Mouse (Mus musculus): ENCODE results near the gene Rab3gap1. TPM values are rescaled to one million over a fixed set of nuclear protein-coding genes. Genes with fewer than 3 reads are reported as not detected.
"Not testable (repeated sequence)": the region's sequence is repeated elsewhere in the genome, so short reads cannot be mapped to it uniquely, and the experiment has no call there.

The Rab3gap1 gene
- total RNA-seq, 2 experiments from 2014 or later = 65.4 to 67.9 TPM

DNA sequence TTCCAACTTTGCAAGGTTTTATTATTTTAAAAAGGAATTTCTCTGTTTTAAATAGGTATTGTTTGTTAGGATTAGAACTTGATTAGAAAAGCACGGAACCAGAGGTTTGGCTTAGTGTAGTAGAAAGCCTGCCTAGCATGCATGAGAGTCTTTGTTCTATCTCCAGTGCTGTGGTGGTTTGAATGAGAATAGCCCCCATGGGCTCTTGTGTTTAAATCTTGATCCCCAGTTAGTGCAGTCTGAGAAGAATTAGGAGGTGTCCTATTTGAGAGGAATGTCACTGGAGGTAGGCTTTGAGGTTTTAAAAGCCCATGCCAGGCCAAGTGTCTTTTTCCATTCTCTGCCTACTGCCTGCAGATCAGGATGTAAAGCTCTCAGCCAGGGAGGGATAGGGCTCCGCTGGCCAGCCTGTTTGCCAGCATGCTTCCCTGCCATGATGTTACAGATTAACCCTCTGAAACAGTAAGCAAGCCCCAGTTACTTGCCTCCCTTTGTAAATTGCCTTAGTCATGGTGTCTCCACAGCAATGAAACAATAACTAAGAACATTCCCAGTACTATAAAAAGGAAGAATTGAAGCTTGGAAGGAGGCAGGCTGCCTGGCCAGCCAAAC lies 36.3 kb downstream of the Rab3gap1 start:
- intact Hi-C loops (cut with DNase I) = no loop called here

GRCm38 (mm10) chr1:127913116-127913515 lies 44.5 kb downstream of the Rab3gap1 start:
- intact Hi-C loops (cut with DNase I) = loop anchor here (10.0 kb wide), 1 partner anchor 418 kb away; no protein-coding TSS in a partner anchor
- DNase-seq (ENCODE audit: low spot score in 2 of 2) = no peak

More for the DNA sequence above, 36.3 kb downstream of the Rab3gap1 start:
- DNase-seq (ENCODE audit: low spot score in 2 of 2) = no peak

DNA sequence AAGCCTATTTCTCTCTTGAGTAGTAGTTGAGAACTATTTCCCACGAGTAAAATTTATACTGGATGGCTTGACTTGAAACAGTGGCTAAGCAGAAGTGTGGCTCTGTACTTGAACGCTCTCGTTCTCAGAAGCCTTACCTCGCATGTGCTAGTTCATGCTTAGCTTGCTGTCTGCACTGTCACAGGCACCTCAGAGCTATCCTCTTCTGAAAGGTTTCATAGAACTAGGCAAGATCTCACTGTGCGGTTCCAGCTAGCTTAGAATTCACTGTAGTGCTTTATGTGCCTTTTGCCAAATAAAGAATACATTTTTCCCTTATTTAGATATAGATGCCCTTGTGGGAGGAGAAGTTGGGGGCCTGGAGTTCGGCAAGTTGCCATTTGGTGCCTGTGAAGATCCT lies 46.7 kb downstream of the Rab3gap1 start:
- intact Hi-C loops (cut with DNase I) = loop anchor here (10.0 kb wide), 1 partner anchor 421 kb away; no protein-coding TSS in a partner anchor

DNA sequence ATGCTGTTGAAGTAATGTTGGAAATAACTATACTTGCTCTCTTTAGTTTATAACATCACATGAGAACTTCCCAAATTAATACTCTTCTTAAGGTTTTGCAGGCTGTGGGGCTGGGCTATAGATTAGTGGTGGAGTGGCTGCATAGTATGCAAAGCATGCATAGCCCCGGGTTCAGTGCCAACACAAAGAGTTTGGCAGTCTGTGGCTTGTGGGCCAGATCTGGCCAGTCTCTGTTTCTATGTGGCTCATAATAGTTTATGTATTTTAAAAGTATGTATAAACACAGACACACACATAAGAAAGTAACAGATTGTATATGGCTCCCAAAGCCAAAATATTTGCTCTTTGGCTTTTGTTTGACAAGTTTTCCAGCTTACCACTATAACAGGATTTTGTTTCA lies 47.2 kb downstream of the Rab3gap1 start:
- DNase-seq (ENCODE audit: low spot score in 2 of 2) = no peak
- intact Hi-C loops (cut with DNase I) = loop anchor here (10.0 kb wide), 1 partner anchor 421 kb away; no protein-coding TSS in a partner anchor

More for the DNA sequence above, 46.7 kb downstream of the Rab3gap1 start:
- DNase-seq (ENCODE audit: low spot score in 2 of 2) = no peak

DNA sequence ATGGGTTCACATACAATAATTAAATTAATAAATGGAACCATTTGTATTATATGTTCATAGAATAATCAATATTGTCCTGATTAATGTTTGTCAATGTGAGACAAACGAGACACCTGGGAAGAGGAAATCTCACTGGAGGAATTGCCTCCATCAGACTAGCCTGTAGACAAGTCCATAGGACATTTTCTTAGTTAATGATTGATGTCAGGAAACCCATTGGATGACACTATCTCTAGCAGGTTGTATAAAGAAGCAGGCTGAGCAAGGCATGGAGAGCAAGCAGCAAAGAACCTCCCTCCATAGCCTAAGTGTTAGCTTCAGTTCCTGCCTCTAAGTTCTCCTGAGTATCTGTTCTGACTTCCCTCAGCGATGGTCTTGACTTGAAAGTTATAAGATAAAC lies 64.8 kb downstream of the Rab3gap1 start:
- intact Hi-C loops (cut with DNase I) = no loop called here
- no peak for DNase-seq (ENCODE audit: low spot score in 2 of 2)

DNA sequence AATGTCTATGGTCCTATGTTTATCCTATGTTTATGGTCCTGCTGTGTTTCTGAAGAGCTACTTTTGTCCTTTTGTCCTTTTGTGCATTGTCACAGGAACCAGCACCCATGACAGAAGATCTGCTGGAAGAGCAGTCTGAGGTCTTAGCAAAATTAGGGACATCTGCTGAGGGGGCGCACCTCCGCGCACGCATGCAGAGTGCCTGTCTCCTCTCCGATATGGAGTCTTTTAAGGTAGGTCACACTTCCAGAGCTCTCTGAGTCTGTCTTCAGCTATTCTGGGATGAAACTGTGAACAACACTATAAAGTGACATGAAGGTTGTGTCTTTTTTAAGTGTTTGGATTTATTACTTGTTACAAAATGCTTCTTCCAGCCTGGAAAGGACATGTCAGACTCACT lies 65.7 kb downstream of the Rab3gap1 start:
- intact Hi-C loops (cut with DNase I) = no loop called here
- DNase-seq (ENCODE audit: low spot score in 2 of 2) = peak; percentile 58 to 63

- no peak for DNase-seq (ENCODE audit: low spot score in 2 of 2)
- intact Hi-C loops (cut with DNase I) = no loop called here
Measured at GRCm38 (mm10) chr1:127937277-127937676, 68.7 kb downstream of the Rab3gap1 start.

DNA sequence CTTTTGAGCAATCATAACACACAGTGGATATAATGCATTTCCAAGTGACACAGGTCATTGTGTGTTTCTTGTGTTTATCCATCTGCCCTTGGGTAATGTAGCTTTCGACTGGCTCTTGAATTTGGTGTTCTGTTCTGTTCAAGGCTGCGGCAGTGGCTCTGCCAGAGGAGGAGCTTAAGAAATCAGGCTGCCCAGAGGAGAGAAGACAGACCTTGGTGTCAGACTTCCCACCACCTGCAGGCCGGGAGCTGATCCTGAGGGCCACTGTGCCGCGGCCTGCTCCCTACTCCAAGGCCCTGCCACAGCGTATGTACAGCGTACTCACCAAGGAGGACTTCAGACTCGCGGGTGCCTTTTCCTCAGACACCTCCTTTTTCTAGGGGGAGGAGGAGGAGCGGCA lies 73.7 kb downstream of the Rab3gap1 start:
- intact Hi-C loops (cut with DNase I) = no loop called here
- DNase-seq (ENCODE audit: low spot score in 2 of 2) = no peak

DNA sequence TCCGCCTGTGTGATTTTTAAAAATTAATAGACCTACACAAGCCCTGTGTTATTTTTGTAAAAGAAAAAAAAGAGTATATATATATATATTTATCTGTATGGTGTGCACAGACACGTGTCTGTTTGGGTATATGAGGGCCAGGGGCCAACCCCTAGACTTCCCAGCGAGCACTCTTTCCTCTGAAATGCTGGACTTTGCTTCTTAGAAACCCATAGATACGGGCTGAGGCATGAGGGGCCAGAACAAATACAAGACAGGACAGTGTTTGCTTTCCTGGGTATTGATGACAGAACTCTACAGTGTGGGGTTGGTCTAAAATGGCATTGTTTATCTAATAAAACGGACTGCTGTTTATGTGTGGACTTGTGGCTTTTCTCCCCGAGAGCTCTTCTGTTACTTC lies 74.9 kb downstream of the Rab3gap1 start:
- intact Hi-C loops (cut with DNase I) = no loop called here
- no peak for DNase-seq (ENCODE audit: low spot score in 2 of 2)

- no peak for DNase-seq (ENCODE audit: low spot score in 2 of 2)
- intact Hi-C loops (cut with DNase I) = loop anchor here (5.0 kb wide), 3 partner anchors 71 to 191 kb away; no protein-coding TSS in a partner anchor
Measured at GRCm38 (mm10) chr1:127945696-127946575, 77.4 kb downstream of the Rab3gap1 start.

DNA sequence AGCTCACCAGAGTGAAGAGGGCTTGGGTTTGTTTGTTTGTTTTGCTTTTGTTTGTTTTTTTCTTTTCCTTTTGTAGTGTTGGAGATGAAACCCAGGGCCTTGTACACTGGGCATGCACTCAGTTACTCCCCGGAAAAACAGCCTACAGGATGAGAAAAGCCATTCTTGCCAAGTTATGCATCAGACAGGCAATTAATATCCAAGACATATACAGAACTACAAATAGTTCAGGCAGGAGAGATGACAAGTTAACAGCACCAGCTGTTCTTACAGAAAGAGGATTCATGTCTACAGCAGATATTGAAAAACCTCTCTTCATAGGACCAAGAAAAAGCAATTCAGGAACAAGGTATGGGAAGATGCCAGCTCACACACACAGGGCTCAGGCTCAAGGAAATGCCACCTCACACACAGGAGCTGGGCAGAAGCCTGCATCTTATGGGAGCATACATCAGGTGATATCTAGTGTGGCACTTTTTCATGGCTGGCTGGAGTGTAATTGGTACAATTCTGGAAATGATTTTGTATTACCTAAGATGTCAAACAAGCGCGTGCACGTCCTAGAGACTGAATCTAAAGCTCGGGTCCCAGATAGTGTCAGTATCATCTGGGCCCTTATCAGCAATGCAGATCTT lies 78.2 kb downstream of the Rab3gap1 start:
- DNase-seq (ENCODE audit: low spot score in 2 of 2) = no peak
- intact Hi-C loops (cut with DNase I) = loop anchor here (5.0 kb wide), 3 partner anchors 71 to 191 kb away; no protein-coding TSS in a partner anchor

GRCm38 (mm10) chr1:127948748-127949147 lies 80.2 kb downstream of the Rab3gap1 start:
- intact Hi-C loops (cut with DNase I) = loop anchor here (5.0 kb wide), 3 partner anchors 69 to 189 kb away; no protein-coding TSS in a partner anchor
- DNase-seq (ENCODE audit: low spot score in 2 of 2) = peak; percentile 56 to 57

DNA sequence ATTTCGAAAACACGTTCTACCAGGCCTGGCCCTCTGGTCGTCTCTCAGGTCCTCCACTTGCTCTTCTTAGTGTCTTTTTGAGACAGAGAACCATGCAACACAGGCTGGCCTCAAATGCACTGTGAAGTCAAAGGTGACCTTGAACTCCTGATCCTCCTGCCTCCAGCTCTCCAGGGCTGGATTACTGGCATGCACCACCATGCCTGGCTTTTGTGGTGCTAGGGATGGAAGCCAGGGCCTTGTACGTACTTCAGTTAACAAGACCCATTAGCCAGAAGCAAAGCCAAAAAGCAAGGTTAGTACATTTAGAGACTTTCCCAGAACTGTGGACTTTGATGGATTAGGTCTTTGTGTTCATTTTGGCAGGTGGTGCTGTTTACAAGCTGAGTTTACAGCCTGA lies 83.7 kb downstream of the Rab3gap1 start:
- no peak for DNase-seq (ENCODE audit: low spot score in 2 of 2)
- intact Hi-C loops (cut with DNase I) = no loop called here

GRCm38 (mm10) chr1:127954198-127954597 lies 85.6 kb downstream of the Rab3gap1 start:
- intact Hi-C loops (cut with DNase I); DNase-seq (ENCODE audit: low spot score in 2 of 2): not testable (repeated sequence)

GRCm38 (mm10) chr1:127954800-127955199 lies 86.2 kb downstream of the Rab3gap1 start:
- DNase-seq (ENCODE audit: low spot score in 2 of 2) = peak in 1 of 2 experiments; percentile 58
- intact Hi-C loops (cut with DNase I) = loop anchor here (5.0 kb wide), 1 partner anchor 78 kb away; no protein-coding TSS in a partner anchor

- intact Hi-C loops (cut with DNase I) = loop anchor here (5.0 kb wide), 1 partner anchor 76 kb away; no protein-coding TSS in a partner anchor
- DNase-seq (ENCODE audit: low spot score in 2 of 2) = no peak
Measured at GRCm38 (mm10) chr1:127956524-127956923, 88.0 kb downstream of the Rab3gap1 start.

DNA sequence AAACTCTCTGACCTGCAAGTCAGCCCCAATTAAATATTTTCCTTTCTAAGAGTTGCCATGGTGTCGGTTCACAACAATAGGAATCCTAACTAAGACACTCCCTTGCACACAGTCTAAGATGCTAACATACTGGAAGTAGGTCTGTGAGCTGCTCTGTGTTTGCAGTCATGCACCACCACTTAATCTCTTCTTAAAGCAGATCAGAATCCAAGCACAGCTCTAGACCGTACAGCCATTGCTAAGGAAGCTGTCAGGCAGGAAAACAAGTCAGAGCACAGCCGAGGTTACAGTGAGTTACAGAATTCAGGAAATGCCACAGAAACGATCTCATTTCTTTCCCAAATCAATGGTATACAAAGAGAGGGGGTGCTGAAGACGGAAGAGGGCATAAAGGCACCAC lies 90.2 kb downstream of the Rab3gap1 start:
- no peak for DNase-seq (ENCODE audit: low spot score in 2 of 2)
- intact Hi-C loops (cut with DNase I) = loop anchor here (5.0 kb wide), 1 partner anchor 74 kb away; no protein-coding TSS in a partner anchor

DNA sequence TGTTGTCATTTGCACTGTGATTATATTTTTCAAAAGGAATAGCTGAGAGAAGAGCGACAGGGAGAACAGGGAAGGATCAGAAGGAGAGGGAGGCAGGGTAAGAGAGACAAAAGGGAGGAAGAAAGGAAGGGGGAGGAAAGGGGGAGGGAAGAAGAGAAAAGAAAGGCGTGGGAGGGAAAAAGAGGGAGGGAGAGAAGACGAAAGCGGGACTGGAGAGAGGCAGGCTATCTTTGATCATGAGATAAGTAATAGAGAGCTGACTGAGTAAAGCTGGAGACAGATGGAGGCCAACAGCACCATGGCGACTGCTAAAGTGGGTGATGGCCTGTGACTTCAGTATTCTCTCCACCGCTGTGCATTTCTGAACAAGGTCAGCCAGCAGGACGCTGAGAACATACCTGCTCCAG lies 90.7 kb downstream of the Rab3gap1 start:
- no peak for DNase-seq (ENCODE audit: low spot score in 2 of 2)
- intact Hi-C loops (cut with DNase I) = loop anchor here (5.0 kb wide), 1 partner anchor 73 kb away; no protein-coding TSS in a partner anchor

GRCm38 (mm10) chr1:127961140-127961539 lies 92.6 kb downstream of the Rab3gap1 start:
- no peak for DNase-seq (ENCODE audit: low spot score in 2 of 2)
- intact Hi-C loops (cut with DNase I) = no loop called here

- intact Hi-C loops (cut with DNase I) = no loop called here
- no peak for DNase-seq (ENCODE audit: low spot score in 2 of 2)
Measured at GRCm38 (mm10) chr1:127963326-127963725, 94.8 kb downstream of the Rab3gap1 start.

Data from left cerebral cortex, postnatal 14 days (tissue).